Mouse (Mus musculus) urinary bladder, adult 2 months (tissue): ENCODE measurements at regions not wholly inside any gene's neighbourhood (a gene's known extent, or its start where the extent isn't known, plus 50 kb on each side); places are given as distances from the start of the nearest gene placed in this dataset.

Source experiments
- DNase-seq: peaks from one replicate; pipeline ENCODE4 v3.0.0; 2022; ENCODE audit warnings: low spot score

DNA sequence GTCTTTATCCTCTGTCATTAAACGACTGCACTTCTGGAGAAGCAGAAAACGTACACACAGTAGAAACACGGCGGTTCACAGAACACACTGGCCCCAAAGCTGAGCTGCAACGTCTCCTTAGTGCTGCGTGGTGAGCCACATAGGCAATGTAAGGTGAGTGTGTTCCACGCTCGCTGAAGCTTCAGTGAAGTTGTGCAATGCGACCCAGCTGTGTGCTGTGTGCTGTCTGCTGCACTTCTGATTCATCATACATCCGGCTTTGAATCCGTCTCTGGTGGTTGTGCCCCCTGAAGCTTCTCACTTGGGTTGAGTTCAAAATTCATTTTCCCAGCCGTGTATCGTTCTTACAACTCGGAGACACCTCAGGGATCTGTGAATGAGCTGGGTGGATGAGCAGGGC, 250.6 kb downstream of the Uaca start:
- no peak for DNase-seq

DNA sequence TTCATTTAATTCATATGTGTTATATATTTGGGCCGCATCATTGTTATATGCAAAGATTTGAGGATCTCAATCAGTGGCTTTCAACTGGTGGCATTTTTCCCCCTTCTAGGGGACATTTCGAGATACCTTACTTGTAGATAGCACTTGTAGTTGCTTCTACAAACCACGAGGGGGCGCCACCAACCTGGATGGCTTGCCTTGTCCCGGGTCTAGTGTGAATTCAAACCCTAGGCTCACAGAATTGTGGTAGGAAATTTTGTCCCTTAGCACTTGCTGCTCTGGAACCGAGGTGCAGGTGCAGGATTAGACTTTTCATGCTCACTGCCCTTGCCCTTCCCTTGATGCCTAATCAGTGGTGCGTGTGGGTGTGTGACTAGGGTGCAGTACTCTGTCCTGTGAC, 252.2 kb downstream of the Uaca start:
- peak; percentile 53 for DNase-seq

DNA sequence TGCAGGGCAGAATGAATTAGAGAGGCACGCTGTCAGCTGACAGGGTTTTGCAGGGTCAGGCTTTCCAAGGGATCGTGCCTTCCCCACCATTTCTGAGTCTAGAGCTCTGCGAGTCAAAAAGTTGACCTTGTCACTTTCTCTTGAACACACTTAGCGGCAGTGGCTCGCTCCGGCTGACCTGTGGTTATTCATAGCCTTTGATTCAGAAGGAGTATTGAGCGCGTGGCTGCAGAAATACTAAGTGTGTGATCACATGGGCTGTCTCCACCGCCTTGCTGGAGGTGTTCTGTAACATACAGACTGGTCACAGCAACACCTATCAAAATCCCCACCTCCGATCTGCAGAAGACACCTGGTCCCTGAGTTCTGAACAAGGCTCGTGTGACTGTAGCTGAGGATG, 252.9 kb downstream of the Uaca start:
- DNase-seq = no peak

DNA sequence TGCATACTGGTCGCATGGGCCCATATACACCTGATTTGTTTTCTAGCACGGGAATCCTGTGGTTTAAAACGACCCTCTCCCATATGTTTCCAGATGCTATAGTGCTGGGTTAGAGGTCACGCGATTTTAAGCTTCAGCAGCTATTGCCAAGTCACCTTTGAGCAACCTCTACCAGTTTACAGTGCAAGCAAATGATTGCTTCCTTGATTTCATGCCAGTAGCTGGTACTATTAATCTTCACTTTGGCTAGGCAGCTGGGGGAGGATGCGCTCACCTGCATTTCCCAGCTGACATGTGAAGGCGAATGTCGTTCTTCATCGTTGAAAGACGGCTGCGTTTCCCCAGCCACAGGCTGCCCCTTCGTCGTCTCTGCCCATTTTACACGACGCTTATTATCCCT, 254.2 kb downstream of the Uaca start:
- DNase-seq = no peak

DNA sequence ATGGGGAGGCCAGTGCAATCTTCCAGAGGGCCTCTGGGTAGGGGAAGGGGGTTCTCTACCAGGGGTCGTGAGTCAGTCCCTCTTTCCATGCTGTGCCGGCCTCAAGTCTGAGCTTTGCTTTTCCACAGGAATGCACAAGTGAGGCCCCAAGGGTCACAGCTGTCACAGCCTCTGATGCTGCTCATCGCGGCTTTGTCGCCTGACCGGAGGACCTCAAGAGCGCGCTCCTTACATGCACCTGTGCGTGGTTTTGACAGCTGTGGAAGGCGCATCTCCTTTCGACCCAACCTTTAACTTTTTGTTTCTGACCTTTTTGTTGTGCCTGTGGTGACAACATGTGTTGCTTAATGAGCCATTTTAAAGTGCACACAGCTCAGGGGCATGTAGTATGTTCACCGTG, 258.3 kb downstream of the Uaca start:
- DNase-seq = no peak

DNA sequence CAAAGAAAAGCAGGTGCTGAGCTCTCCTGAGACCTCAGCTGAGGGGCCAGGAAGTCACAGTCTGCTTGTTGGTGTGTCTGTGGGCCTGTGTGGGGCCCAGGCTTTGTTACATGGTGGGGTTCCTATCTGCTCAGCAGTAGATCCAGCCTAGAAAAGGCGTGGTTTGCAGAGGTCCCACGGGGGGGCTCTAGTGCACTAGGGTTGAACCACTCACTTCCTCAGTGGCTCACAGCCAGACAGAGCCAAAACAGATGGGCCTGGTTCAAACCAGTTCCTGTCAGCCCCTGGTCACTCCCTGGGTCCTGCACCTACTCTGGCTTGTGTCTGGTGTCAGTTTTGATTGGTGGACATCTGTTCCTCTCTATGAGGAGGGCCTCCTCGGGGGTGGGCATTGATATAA, 260.1 kb downstream of the Uaca start:
- DNase-seq = no peak

DNA sequence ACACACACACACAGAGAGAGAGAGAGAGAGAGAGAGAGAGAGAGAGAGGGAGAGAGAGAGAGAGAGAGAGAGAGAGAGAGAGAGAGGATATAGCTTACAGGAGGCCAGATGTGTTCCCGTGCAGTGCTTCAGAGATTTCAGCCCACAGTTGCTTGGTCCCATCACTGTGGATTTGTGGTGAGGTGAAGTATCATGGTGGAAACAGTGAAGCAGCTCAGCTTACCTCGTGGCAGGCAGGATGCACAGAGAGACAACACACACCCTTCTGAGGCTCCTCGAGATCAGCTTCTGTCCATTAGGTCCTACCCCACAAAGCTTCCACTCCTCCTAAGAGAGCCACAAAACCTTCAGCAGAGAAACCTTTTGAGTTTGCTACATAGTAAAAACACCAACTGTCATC, 261.1 kb downstream of the Uaca start:
- no peak for DNase-seq

DNA sequence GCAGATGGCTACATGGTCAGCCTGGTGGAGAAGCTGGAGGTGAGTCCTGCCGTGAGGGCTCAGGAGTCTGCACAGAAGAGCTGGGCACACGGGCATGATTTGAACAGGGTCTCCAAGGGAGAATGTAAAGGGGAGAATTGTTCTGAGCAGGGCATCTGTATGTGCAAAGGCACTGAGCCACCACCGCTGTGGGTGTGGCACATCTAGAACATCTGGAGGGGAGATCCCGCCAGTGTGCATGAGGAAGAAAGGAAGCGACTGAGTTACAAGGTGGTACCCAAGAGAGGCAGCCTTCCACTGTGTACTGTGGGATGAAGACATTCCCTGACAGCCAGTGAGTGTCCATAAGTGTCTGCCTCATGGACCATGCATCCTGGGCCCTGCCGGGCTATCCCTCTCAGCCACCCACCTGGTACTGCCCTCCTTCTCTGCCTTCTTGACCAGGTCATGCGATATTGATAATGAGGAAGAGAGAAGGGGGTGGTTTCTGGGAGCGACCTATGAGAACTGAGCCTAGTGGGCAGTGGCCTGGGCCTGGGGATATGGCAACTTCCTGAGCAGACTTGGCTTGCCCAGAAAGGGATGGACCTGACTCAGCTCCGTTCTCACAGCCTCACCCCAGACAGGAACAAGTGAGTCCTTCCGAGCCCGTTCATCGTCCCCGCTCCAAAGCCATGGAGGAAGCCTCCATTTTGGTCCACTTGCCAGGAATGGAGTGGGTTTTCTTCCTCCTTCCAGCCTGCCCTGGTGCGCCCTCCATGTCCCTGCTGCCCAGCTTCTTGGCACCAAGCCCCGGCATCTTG, 261.8 kb downstream of the Uaca start:
- no peak for DNase-seq

DNA sequence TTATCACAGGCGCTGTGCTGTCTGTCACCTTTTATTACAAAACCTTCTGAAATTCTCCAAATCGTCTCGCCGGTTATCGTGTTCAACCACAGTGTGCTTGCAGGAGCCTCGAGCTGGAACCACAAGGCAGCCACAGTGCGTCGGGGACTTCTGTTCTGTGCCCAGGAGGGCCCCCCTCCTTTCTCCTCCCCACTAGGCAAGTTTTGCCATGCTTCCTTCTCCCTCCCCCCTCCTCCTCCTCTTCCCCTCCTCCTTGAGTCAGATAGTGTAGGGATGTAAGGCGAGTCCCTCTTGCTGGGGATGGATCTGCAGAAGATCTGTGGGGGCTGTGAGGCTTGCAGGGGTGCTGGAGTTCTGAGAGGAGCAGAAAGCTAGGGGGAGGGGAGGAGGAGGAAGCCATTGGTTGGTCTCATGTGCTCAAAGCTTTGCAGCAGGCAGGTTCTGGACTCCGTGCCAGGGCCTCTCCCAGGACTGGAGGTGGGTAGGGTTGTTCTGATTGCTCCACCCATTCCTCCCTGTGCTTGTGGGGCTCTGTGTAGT, 262.5 kb downstream of the Uaca start:
- DNase-seq = no peak

DNA sequence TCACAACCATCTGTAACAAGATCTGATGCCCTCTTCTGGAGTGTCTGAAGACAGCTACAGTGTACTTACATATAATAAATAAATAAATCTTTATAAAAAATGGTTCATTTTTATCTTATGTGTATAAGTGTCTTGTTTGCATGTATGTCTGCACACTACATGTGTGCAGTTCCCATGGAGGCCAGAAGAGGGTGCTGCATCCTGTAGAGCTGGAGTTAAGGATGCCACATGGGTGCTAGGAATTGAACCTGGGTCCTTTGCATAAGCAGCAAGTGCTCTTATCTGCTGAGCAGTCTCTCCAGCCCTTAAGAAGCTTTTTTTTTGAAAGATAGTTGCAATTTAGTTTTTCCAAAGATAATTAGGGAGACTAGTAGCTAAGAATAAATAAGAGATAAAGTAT, 264.9 kb downstream of the Uaca start:
- DNase-seq = no peak

DNA sequence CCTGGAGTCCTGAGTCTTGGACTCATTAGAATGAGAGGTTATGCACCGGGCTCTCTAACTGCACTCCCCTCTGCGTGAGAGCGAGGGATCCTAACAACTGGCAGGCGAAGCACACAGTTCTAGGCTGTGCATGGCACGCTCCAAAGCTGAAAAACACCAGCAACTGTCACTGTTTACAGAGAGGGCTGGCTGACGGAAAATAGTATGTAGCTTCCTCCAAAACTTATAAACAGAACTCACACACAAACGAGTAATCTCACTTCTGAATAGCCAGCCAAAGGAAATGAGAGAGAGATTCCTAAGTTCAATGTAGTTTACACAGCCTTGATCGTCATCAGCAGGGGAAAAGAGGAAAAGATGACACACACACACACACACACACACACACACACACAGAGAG, 266.6 kb downstream of the Uaca start:
- no peak for DNase-seq

DNA sequence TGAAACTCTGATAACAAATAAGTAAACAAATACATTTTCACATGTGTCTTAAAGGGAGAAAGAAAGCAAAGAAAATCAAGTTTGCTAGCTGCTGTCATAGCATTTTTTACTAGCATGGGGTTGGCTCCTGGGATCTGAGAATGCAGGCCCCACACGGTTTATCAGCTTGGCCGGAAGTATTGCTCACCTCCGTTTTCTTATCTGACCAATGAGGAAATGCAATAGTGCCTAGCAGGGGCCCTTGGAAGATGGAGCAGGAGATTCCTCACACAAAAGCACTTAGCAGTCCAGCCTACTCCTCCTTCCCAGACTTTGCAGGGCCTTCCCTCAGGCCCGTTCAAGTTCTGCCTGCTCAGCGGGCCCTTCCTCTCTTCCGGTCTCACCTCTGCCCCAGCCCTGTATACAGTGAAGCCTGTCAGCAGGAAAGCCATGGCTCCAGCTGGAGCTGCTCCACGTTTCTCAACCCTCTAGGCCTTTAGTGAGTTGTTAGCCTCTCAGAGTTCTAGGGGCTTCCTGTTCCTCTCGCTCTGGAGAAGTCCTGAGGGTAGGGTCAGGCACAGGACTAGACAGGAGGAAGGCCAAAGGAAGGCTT, 270.5 kb downstream of the Uaca start:
- DNase-seq = no peak

DNA sequence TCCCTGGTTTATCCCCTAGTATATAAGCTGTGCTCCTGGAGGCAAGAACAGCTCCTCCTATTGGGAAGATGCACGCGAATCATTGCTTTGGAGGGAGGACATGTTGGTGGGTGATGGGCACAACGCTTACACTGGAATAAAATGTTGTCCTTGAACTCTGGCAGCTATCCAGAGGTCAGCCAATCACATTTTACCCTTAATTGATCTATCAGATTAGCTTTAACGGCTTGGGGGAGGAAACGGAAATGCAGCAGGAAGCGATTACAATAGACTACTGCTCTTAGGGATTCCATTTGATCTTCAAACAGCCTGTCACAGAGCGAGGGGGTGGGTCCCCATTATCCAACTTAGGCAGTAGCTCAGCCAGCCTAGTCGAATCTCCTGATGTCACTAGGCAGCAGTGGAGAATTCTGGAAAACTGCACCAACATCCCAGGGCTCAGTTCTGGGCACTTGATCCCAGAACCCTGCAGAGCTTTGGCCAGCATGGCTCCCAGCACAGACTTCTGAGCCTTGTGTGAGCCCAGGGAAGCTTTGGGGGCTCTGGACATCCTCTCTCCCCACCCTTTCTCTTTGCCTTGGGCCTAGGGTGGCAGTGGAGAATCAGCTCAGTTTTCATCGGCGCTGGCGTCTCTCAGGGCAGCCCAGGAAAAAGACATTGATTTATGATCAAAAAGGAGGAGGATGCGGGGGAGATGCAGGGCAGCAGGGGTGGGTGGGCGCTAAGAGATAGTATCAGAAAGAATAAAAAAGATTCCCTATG, 275.4 kb downstream of the Uaca start:
- DNase-seq = no peak

DNA sequence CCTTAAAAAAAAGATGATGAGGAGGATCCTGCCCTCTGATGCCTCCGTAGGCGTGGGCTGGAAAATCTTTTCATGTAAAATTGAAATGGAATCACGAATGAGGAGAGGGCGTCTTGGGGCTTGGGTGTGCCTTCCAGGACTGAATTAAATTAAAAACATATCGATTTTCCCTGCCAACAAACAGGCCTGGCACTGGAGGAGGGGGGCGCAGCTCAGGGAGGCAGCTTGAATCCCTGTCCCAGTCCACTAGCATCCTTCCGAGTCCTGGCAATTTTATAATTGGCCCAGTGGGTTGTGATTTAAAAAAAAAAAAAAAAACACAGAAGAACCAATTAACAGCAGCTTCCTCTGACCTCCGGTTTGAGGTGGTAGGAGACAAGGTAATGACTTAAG, 276.0 kb downstream of the Uaca start:
- no peak for DNase-seq

DNA sequence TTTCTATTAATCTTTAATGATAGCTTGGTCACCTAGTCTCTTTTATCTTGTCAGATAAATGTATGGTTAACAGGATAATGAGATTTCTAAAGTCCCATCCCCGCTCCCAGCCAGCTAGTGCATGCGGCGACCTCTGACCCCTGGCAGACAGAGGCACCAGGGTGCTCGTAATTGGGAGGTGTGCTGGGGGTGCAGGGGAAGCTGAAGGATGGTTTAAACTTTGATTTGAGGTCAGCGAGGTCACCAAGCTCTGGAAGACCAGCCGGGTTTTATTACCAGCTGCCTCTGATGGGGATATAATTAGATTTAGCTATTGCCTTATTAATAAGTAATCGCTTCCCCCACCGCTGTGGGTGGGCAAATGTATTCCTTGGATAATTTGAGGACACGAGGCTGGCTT, 276.5 kb downstream of the Uaca start:
- no peak for DNase-seq

DNA sequence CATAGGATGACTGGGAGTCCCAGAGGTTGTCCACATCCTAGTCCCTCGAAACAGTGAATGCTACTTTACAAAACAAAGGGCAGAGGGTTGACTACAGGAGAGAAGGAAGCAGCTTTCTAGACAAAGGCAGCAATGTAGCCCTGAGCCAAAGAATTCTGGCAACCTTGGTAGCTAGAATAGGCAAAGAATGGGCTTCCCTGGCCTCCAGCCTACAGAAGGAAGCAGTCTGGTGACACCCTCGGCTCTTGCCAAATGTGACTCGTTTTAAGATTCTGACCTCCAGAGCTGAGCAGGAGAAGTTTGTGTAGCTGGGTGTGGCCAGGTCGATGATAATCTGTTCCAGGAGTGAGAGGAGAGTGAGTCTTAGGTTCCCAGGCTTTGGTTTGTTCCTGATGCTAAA, 279.1 kb downstream of the Uaca start:
- DNase-seq = no peak

DNA sequence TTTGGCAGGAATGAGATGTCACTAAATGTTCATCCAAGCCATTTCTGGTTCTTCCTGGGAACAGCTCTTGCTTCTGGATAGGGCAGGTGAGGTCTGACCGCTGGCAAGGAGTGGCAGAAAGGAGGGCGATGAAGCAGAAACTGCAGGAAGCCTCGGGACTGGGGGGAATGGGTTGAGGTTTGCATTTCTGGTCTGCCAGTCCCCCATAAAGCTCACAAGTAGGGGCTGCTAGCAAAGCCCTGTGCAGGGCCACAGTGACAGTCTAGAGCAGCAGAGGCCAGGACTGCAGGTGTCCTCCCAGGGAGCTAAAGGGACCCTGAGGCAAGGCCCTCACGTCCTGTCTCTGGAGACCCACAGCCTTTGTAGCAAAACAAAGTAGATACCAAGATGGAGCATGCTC, 280.7 kb downstream of the Uaca start:
- DNase-seq = no peak

DNA sequence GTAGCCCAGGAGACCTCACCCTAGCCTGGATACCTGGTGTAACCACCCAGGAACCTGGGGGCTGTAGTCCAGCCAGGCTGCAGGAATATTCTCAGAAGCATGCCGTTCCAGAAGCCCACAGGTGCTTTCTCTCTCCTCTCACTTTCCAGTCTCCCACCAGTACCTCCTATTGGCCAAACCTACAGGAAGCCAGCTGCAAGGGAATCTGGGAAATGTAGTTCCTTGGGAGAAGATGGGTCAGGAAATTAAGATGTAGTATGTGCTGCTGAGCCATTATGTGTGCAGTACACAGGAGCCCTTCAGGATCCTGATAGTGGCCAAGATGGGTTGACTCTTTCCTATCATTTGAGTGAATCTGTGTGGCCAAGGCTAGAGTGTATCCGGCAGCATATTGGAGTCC, 282.8 kb downstream of the Uaca start:
- no peak for DNase-seq

DNA sequence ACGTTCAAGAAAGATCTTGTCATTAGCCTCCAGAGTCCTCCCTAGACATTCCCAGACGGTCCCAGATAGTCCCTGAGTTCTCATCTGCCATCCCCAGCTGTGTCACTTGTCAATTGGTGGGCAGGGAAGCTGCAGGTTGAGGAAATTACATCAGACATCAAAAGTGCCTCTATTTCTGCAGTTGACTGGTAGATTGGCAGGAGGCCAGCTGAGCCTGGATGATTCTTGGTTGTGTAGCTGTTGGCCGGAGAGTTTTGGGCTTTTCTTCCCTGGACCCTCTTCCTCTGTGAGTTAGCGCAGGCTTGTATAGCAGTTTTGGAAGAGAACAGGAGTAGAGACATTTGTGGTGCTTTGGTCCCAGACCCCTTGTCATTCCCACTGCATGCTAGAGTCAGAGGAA, 283.5 kb downstream of the Uaca start:
- DNase-seq = no peak

DNA sequence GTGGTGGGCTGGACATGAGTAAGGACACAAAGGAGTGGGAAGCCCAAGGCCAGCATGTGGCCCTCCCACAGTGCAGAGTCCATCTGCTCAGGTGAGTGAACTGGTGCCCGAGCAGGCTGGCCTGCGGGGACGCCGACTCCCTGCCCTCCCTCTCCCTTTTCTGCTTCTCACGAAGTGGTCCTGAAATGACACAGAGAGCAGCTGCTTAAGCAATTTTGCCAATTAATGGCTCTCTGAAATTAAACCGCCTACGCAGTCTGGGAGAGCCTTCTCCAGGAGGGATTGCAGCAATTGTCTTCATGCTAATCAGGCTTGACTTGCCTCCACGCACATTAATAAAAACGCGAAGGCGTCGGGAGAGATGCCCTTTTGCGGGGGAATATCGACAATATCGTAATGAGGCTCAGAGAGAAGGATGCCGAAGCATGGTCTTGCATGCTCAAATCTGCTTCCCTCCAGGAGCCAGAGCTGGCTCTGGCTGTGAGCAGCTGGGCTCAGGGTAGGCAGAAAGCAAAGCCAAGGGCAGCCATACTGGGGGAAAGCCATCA, 287.2 kb downstream of the Uaca start:
- DNase-seq = no peak

DNA sequence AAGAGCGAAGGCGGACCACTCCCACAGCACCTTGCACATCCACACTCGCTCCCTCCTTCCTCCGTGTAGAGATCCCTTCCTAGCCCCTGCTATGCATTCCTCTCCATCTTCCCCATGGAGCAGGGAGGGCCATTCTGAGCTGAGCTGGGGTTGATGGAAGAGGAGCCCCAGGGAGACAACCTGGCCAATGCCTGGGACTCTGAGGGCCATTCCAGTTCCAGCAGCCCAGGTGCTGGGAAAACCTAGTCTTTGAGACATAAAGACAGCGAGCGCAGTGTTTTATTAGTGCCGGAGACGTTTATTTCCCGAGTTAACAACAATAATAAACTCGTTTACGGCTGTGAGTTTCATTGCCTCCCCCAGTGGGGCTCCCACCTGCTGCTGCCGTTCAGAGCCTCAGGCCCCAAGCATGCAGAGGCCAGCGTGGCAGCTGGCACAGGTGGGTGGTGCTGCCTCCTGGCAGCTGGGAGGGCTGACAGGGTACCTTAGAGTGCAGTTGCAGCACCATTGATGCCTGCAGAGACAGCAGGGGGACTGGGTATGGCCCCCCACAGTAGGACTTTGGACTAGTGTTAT, 287.4 kb upstream of the Tle3 start:
- no peak for DNase-seq

DNA sequence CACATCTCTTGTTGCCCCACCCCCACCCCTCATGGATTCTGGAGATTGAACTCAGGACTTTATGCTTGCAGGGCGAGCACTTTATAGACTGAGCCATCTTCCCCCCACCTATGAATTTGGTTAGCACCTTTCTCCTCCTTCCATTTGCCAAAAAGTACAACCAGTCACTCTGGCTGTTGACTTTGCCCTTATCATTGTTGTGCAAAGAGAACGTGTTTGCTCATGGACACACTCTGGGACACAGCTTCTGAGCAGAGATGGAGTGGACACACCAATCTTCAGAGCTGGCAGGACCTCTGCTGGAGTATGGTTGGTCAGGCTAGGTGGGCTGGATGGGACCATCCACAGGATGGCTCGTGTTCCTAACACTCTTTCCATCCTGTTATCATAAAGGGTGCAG, 285.1 kb upstream of the Tle3 start:
- no peak for DNase-seq
